ENCODE assay signal across 24 mouse cellular contexts in the genomic region with DNA sequence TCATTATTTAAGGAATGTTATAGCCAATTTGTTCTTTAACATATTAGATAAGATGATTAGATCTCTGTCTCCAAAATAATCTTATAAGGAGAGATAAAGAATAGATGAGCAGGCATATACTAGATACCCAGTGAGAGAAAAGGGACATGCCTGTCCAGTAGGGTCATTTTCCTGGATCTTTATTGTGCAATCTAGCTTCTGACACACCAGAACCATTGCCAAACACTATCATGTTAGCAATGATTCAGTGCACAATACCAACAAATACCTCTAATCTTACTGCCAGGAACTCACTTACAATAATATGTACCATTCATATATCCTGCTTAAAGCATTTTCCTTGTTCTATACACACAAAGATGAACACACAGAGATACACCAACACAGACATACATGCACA.
"Had no signal": no experiment of that assay in that cellular context is flagged by ENCODE, and none has a peak within 500 bp of the region (broad histone marks: within the 10 kb centered on the region; RNA-seq: fewer than 3 reads in every experiment).

No protein-coding gene starts in this region.

- H3K4me1 ChIP-seq: heart, embryonic 10.5 days; heart, embryonic 12.5 days; hindbrain, embryonic 13.5 days; hindbrain, embryonic 15.5 days; intestine, embryonic 15.5 days; limb, embryonic 13.5 days; limb, embryonic 15.5 days; liver, embryonic 12.5 days had no signal

- H3K27ac ChIP-seq: gastrocnemius, adult 2 months; heart, embryonic 10.5 days; hindbrain, embryonic 13.5 days; hindbrain, embryonic 15.5 days; hindbrain, postnatal 0 days; intestine, embryonic 15.5 days; layer of hippocampus, adult 2 months; limb, embryonic 13.5 days; limb, embryonic 15.5 days; liver, embryonic 12.5 days; liver, embryonic 14.5 days had no signal

- H3K27me3 ChIP-seq: heart, embryonic 12.5 days; hindbrain, embryonic 13.5 days; hindbrain, embryonic 15.5 days; intestine, embryonic 15.5 days; limb, embryonic 13.5 days; limb, embryonic 15.5 days; liver, embryonic 12.5 days had no signal

- H3K9me3 ChIP-seq: heart, embryonic 10.5 days; heart, embryonic 12.5 days; hindbrain, embryonic 13.5 days; hindbrain, embryonic 15.5 days; intestine, embryonic 15.5 days; limb, embryonic 13.5 days; limb, embryonic 15.5 days; liver, embryonic 12.5 days had no signal

- DNase-seq: gastrocnemius, adult 2 months; gastrocnemius, postnatal 10 days; gastrocnemius, postnatal 25 days; heart, adult 18-20 months; heart, postnatal 14 days; heart, postnatal 36 days; kidney, adult 18-20 months; kidney, adult 8-10 months; kidney, postnatal 10 days; kidney, postnatal 25 days; kidney, postnatal 4 days; left cerebral cortex, postnatal 4 days had no signal

- H3K4me3 ChIP-seq: gastrocnemius, adult 2 months; heart, embryonic 10.5 days; heart, embryonic 12.5 days; hindbrain, embryonic 13.5 days; hindbrain, embryonic 15.5 days; intestine, embryonic 15.5 days; layer of hippocampus, adult 2 months; limb, embryonic 13.5 days; limb, embryonic 15.5 days; liver, embryonic 12.5 days had no signal

- H3K36me3 ChIP-seq: heart, embryonic 10.5 days; heart, embryonic 12.5 days; hindbrain, embryonic 13.5 days; hindbrain, embryonic 15.5 days; intestine, embryonic 15.5 days; limb, embryonic 13.5 days; limb, embryonic 15.5 days; liver, embryonic 12.5 days had no signal

- H3K9ac ChIP-seq: heart, embryonic 12.5 days; hindbrain, embryonic 13.5 days; hindbrain, embryonic 15.5 days; intestine, embryonic 15.5 days; limb, embryonic 13.5 days; limb, embryonic 15.5 days; liver, embryonic 12.5 days; liver, embryonic 14.5 days had no signal

- ATAC-seq: hindbrain, postnatal 0 days; intestine, embryonic 15.5 days; intestine, postnatal 0 days; liver, embryonic 12.5 days had no signal

- H3K4me2 ChIP-seq: heart, embryonic 12.5 days; hindbrain, embryonic 13.5 days; hindbrain, embryonic 15.5 days; intestine, embryonic 15.5 days; limb, embryonic 13.5 days; limb, embryonic 15.5 days; liver, embryonic 12.5 days had no signal
